Mouse (Mus musculus) spleen, adult 12 weeks (tissue): ENCODE results near the gene Enoph1.

Source experiments
- DNase-seq: peaks from one replicate; pipeline ENCODE4 v3.0.0; 2022; ENCODE audit warnings: low spot score

Enoph1 gene

DNA sequence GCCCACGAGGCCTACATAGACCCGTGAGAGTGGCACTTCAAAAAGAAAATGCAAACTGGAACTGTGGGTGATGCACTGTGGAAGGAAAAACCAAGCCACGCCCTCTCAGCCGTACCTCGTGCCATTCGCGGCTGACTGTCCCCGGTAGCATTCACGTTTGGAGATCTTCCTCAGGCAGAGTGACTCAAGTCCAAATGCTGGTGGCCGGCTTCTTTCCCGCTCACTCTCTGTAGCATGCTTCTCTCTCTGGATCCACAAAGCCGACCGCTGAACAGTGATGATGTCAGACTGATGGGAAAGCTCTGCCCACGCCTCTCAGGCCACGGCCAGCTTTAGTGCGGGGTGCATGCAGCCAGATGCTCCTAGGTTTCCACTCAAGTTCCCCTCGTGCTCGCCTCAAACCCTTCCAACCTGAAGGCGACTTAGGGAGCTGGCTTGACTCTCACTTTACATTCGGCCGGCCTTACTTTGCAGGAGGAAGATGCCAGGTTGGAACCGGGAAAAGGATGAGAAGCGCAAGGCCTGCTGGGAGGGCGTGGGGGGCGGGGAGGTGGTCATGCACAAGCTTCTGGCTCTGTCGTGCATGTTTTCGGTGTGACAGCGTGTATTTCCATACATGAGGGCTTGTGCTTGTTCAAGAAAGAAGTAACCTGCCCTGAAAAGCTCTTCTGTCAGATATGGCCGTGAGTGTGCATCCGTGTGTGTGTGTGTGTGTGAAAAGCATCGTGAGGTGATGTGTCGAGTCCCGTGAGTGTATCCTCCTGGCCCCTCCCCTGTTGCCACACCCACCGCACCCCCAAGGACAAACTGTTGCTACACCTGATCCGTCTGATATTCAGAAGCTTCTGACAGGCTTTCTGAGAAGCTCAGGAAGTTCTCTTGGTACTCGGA, 39.5 kb downstream of the Enoph1 start:
- DNase-seq: no peak

GRCm38 (mm10) chr5:100079931-100080275, 40.1 kb downstream of the Enoph1 start:
- no peak for DNase-seq

DNA sequence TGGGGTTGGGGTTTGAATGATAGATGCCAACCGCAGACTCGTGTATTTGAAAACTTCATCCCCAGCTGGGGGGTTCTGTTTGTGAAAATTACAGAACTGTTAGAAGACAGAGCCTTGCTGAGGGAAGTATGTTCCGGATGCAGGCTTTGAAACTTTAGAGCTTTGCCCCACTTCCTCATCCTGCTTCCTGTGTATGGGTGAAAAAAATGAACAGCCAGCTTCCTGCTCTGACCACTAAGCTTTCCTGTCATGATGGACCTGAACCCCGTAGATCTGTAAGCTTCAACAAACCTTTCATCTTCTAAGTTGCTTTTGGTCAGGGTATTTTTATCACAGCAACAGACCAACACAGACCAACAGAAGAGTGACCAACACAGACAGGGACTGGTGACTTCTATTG, 42.2 kb downstream of the Enoph1 start:
- DNase-seq: no peak

DNA sequence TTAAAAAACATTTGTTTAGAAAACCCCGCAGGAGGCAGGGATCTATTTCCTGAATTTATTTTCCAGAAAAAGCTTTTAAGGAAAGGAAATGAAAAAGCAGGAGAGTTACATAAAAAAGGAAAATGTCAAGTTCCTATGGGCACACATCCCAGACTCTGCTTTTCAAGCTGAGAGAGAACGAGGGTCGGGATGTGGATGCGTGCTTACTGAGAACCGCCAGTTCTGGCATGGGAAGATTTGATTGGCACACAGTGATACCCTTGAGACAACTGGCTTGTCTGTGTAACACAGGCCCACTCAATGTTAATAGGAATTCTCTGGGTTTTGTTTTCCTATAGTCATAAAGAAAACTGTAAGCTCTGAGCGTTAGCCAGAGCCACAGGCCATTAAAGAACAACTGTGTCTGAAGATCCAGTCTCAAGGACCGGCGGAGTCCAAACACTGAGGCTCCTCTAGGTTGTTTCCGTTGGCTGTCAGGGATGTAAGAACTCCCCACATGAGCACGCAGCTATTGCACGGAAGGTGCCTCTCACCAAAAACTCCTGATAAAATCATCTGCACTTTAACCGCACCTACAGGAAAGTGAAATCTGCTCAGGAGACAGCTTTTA, 44.3 kb downstream of the Enoph1 start:
- DNase-seq: no peak

- DNase-seq: no peak
Measured at GRCm38 (mm10) chr5:100085097-100085496, 45.3 kb downstream of the Enoph1 start.

- DNase-seq: no peak
Measured at GRCm38 (mm10) chr5:100090515-100091262, 50.9 kb downstream of the Enoph1 start.

DNA sequence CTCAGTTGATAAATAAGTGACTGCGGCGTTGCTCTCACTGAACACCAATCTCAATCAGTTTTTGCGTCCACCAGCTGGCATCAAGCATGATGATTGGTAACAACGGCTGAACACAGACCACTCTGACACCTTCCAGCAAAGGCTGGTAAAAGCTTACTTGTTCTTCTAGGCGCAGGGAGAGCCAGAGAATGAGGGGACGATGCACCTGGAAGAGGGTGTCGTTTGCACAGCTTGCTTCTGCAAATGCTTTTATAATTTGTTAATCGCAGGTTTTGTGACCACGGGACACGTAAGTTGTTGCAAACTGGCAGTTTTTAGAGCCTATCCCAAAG, 51.4 kb downstream of the Enoph1 start:
- DNase-seq: no peak

- no peak for DNase-seq
Measured at GRCm38 (mm10) chr5:100091602-100092001, 51.8 kb downstream of the Enoph1 start.

DNA sequence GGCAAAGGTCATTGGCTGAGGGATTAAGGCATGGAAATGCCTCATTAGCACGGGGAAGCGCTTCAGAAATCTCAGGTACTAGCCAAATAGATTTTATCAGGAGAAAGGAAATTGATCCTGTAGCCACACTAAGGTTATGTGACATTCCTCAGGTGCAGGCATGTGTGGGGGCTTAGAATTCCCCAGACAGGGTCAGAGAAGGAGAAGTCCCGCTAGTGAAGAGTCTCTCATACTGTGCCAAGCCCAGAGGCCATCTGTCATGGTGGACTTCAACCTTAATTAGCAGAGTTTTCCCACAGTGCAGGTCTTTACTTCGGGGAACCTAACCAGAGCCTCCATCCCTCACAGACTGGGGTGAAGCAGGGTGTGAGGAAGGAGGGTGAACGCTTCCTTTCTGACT, 57.2 kb downstream of the Enoph1 start:
- DNase-seq: no peak

DNA sequence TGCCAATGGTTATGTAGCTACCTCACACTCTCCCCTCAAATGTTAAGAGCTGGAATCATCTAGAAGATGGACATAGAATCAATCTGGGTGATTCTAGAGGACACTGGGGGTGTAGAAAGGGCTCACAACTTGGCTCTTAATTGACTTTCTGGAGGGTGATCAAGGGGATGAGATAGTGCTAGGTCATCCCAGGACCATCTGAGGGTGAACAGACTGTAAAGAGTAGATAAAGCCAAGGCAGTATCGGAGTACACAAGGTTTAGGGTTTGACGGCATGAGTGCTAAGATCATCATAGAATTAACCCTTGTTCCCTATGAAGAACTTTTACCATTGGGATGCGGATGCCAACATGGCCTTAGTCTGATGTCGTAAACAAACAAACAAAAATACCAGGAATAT, 58.2 kb downstream of the Enoph1 start:
- DNase-seq: no peak

GRCm38 (mm10) chr5:100102395-100102794, 62.6 kb downstream of the Enoph1 start:
- no peak for DNase-seq

DNA sequence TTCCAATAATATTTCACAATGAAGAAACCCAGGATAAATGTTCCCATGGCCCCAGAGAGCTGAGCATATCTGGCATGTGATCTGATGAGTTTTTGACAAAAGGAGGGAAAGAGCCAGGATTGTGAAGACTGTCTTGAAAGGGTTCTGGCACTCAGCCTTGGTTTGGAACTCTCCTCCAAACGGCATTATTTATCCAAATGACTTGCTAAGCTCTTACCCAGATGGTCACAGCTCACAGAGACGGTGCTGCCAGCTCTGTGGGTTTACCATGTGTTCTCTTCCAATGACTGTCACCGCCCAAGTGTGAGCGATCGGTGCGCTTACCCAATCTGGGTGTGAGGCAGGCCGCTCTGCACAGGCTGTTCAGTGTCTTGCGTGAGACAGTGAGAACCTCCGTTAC, 69.1 kb downstream of the Enoph1 start:
- DNase-seq: no peak

DNA sequence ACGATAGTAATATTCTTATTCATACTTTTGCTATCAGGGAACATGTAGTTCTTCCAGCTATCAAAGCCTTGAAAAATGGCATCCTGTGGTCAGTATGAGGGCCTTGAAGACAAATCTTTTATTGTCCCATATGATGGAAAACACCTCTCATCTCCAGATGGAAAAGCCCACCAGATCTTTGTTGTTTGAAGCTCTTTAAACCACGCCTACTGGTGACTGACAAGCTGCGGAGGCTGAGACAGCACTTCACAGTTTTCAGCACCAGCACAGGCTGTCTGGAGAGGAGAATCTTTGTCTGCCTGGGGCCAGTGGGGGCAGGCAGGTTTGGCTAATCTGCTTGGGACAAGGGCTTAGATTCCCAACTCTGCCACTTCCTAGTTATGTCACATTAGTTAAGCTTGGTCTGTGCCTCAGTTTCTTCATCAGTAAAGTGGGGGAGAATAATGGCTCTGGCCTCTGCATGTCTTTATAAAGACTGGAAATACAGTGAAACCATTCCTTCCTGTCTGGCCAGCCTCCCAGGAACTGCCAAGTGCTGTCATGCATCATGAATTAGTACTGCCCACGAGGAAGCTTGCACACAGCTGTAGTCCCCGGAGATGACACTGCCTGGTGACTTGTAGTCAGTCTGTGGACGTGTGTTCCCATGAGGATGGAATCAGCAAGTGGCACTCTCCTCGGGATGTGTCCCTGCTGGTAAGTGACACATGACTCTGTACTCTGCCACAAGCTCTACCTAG, 69.9 kb downstream of the Enoph1 start:
- no peak for DNase-seq

DNA sequence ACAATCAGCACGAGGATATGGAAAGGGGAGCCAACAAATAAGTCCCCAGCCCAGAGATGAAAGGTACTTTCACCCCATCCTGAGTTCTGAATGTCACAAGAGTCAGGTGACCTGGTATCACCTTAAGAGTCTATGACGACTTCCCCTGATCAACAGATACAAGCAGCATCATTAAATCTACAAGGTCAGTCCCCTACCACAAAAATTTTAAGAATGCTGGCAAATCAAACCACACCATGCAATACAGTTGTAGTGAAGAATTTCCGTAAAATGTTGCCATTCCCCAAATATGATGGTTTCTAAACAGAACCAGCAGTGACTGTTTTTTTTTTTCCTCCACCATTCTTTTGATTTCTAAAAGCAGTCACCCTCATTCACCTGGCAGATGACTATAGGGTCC, 70.8 kb downstream of the Enoph1 start:
- DNase-seq: no peak

DNA sequence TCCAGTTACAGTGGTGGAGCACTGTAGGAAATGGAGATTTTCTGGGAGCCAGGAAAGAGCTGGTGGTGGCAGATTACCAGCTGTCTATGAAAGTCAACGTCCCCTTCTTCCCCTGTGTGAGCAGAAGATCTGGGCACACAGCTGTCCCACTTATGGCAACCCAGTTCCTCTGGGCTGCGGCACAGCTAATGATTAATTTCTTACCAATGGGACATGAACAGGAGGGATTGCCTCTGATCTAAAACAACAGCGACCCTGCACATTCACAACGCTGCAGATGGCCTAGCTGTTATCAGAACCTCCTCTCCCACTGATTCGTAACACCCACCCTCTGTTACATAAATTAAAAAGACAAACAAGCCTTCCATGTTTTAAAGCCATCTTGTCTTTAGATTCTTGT, 73.6 kb downstream of the Enoph1 start:
- DNase-seq: no peak
